Mouse (Mus musculus): ENCODE data around the gene Uqcrc2. TPM values are rescaled to one million over a fixed set of nuclear protein-coding genes. Genes with fewer than 3 reads are reported as not detected.

The Uqcrc2 gene
- total RNA-seq, 2 experiments from 2014 or later = 519 to 547 TPM

DNA sequence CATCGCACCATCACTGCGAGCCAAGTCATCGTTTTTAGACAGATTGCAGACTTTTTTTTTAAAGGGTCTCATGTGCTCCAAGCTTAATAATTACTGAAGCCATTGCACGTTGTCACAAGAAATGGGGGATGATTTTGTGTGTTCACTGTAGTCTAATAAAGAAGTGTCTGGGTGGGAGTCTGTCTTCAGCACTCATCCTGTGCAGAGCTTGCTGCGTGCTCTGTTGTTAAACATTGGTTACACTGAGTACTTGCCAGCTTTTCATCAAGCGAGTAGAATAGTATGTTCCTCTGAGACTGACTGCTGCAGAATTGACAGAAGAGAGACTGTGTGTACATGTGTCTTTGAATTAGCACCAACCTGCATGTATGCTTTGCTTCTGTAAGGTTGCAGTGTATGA, 50.3 kb downstream of the Uqcrc2 start:
- no peak for DNase-seq

DNA sequence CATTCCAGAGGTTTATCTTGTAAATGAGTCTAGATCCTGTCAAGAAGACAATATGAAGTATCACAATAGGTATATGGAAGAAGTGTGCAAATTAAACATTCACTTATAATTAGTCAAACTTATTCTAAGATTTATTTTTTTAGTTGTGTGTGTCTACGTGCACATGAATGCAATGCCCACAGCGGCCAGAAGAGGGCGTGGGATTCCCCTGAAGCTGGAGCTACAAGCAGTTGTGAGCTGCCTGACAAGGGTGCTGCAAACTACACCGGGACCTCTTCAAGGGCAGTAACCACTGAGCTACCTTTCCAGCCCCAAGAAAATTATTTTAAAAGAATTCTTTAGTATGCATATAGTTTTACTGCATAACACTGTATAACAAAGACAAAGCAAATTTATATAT, 55.7 kb downstream of the Uqcrc2 start:
- DNase-seq = no peak

DNA sequence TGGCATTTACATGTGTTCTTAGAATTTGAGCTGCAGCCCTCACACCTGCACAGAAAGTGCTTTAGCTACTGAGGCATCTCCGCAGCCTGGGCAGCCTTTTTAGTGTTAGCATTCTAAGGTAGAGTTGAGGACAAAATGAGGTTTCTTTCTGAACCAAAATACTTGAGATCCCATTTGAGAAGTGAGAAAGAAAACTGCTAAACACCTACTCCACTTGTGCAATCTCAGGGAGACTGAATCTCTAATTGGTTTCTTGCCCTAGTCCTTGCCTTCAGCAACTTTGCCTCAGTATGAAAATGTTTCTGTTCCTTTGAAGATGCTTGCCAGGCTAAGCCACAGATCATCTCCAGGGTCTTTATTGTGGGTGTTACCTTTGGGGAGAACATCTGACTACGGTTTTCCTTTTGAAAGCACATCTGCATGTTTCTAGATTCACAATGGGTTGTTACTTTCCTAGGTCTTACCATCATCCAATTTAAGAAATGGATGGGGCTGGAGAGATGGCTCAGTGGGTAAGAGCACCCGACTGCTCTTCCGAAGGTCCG, 58.9 kb downstream of the Uqcrc2 start:
- no peak for DNase-seq

DNA sequence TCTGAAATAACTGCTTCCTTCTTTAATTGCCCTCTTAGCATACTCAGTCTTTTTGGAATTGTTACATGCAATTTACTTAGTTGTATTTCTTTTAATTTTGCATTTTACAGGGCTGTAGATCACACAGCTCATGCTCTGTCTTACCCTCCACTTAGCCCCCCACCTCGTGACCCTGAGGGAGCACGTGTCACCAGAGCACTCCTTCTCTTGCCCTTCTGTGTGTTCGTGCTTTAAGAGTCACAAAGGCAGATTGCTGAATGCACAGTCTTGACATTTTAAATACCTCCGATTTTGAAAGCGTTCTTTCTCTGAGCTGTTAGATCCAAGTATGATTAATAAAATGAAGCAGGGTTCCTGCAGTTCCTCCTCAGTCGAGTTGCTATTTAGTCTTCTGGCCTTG, 60.2 kb downstream of the Uqcrc2 start:
- DNase-seq = no peak

DNA sequence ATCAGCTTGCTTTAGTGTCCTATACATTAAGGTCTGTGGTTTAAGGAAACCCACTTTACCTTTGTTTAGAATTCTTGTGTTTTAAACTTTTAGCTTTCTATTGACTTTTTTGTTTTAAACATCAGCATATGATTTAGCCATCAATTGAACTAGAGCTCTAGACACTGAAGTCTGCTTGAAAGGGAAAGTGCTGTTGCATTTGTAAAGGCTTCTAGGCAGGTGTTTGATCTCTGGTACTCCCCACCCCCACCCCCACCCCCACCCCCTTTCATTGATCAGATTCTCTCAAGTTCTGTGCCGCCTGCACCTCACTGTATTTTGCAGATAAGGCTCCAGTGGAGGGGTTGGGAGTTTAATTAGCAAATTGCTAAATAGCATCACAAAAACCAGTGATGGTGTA, 60.7 kb downstream of the Uqcrc2 start:
- no peak for DNase-seq

DNA sequence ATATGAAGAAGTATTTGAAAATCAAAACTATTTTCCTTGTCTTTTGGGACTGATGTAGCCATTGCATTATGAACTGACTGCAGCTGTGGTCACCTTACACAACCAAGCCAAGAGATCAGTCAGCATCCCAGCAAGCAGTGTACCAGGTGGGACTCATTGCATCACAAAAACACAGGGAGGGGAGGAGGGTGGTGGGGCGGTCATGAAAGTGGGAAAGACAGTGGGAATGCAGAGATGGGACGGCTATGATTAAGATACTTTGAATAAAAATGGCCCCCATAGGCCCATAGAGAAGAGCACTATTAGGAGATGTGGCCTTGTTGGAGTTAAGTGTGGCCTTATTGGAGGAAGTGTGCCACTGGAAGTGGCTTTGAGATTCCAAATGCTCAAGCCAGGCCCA, 61.4 kb downstream of the Uqcrc2 start:
- DNase-seq = no peak

DNA sequence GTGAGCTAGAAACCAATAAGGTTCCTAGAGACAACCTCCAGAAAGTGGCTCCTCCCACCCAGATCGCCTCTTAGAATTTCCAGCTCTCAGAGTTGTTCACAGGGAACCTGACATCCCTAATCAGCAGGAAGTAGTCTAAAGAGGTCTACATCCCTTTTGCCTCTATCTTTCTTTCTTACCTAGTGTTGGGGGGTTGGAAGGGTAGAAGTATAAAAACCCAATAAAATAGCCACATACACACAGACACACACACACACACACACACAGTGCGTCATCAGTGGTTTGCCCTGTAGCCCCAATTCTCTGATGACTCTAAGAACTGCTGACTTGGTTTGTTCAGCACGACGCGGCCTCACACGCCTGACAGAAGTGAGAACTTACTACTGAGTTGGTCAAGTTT, 64.6 kb downstream of the Uqcrc2 start:
- DNase-seq = no peak

DNA sequence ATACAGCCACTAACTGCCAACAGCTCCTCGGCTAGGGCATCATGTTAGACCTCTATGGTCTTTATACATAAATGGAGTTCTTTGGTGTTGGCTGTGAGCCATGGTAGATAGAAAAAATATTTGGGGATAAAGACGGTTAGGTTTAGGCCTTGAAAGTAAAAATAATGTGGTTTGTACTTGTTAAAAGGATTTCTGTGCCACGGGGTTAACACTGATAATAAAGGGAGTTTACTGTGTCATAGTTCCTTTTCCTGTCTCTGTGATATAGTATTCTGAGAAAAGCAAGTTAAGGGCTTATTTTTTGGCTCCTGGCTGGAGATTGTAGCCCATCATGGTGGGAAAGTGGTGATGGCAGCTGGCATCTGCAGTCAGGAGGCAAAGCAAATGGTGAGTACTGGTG, 68.9 kb downstream of the Uqcrc2 start:
- DNase-seq = no peak

Other genes starting within 250 kb of the Uqcrc2 start
- not detected for gene Abca16, start 225.5 kb upstream of the Uqcrc2 start, total RNA-seq (2021)
- gene Pdzd9, start 35.2 kb downstream of the Uqcrc2 start, total RNA-seq (2021) = not detected
- gene Mosmo, start 42.4 kb downstream of the Uqcrc2 start, total RNA-seq (2021) = 10 to 100 TPM; 20.2 to 20.7 TPM
- under 1 TPM; 0.51 to 0.72 TPM for gene Vwa3a, start 104.1 kb downstream of the Uqcrc2 start, total RNA-seq (2021)
- under 1 TPM; 0.43 to 0.51 TPM for gene Gm5737, start 177.2 kb downstream of the Uqcrc2 start, total RNA-seq (2021)
- gene Eef2k, start 207.7 kb downstream of the Uqcrc2 start, total RNA-seq (2021) = 10 to 100 TPM; 39.3 to 56.2 TPM

All from gastrocnemius, postnatal 25 days (tissue).